Mouse (Mus musculus): Measurements from ENCODE around the gene Nfxl1.

DNA sequence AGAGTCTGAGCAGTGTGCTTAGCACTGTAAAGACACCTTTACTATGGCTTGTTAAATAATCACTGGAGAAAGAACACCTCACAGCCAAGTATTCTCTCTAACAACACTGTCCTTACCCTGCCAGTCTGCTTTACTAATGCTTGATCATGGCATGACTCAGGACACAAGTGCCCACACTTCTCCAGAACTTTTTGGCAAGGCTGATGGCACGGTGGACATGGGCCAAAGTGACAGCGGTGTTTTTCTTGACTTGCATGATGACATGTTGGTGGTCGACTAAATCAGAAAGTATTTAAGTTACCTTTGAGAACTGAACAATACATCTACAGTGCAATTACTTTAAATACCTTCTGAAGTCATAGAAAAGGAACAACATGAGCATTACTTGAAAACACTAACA lies 30.6 kb downstream of the Nfxl1 start:
- no peak for TF ChIP-seq CTCF (IDR thresholded peaks at IDR 0.05; ENCODE audit: low read depth)
- no peak for TF ChIP-seq EP300 (IDR thresholded peaks at IDR 0.05; ENCODE audit: low read depth)

Data from heart, postnatal 0 days (tissue).